Mouse (Mus musculus): ENCODE measurements around the gene Bmyc.
"Not testable (repeated sequence)": the region's sequence is repeated elsewhere in the genome, so short reads cannot be mapped to it uniquely, and the experiment has no call there.

Gene Bmyc

GRCm38 (mm10) chr2:25717222-25717621 lies 10.7 kb downstream of the Bmyc start:
- in situ Hi-C loops (cut with MboI, MseI): no loop called here

DNA sequence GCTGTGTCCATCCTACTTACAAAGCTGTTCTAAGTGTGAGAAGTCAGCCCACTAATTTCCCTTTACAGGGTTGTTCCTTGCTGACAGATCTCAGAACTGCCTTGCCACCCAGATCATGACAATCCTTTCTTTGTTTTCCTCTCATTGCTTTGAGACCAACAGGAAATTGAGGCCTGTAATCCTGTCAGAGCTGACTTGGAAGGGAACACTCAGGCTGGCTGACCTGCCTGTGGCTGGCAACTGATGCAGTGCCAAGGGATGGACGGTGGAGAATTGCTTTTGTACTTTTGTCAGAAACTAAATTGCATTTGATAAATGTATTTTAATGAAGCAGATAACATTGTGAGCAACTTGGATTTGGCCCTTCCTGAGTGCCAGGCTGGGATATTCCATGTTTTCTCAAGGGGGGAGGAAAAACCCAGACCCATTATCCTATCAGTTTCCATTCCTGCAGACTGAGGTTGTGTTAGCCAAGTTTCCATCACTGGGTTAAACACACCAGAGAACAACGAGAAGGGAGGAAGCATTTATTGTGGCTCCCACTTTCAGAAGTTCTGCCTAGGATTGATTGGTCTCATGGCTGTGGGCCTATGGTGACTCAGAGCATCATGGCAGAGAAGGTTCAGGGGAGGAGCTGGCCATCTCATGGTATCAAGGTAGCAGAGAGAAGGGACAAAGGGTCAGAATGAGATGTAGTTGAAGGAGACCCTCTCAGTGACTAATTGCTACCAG lies 26.8 kb downstream of the Bmyc start:
- in situ Hi-C loops (cut with MboI, MseI): no loop called here

DNA sequence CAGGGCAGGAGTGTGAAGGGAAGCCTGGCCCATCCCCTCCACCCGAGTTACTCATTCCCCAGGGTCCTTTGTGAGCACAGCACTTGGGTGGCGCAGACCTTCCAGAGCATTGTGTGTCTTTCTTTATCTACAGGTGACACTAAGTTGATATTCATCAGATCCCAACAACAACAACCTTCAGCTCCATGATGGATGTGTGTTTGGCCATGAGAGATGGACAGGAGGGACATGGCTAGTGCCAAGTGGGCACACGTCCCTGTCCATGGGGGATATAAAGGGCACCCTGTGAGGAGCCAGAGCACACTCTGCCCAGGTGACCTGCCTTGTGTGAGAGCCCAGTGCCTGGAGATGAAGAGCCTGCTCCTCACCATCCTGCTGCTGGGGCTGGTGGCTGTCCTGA lies 30.2 kb downstream of the Bmyc start, which contains the start of gene Obp2b:
Obp2b (plus strand) TSS at position 301 of the 400 bp plus-strand sequence.
- in situ Hi-C loops (cut with MboI, MseI): not testable (repeated sequence)

DNA sequence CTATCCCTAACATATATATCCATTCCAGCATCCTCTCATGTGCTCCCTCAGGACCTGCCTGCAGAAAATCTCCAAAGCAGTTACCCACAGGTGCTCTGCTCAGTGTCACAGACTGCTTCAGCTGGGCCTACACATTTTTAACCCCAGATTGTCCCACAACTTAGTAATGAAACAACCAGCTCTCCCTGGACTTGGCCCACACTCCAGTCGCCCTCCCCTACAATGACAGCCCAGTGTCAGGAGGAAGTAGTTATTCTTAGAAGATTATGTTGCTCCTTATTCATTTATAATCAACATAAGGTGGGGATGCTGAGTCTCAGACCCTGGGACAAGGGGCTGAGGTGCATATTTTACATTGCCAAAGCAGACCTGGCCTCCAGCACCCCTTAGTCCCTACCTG lies 35.1 kb downstream of the Bmyc start:
- in situ Hi-C loops (cut with MboI, MseI): no loop called here

DNA sequence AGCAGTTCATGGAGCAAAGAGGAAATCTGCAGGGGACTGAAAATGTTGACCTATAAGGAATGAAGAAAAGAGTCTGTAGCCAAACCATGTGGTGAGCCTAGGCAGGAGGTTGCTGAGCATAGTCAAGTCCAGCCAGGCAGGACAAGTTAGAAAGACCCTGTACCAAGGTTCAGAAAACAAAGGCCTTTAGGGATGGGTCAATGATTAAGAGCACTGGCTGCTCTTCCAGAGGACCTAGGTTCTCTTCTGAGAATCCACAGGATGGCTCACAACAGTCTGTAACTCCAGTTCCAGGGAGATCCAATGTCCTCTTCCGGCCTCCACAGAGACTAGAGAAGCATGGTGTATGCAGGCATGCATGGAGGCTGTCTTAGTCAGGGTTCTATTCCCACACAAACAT lies 47.7 kb downstream of the Bmyc start:
- in situ Hi-C loops (cut with MboI, MseI): no loop called here

All from T-helper 17 cell (primary cell).